Mouse (Mus musculus): ENCODE data around the gene Tomm70a. TPM values are rescaled to one million over a fixed set of nuclear protein-coding genes. Genes with fewer than 3 reads are reported as not detected.

Gene Tomm70a
- total RNA-seq (2012; rRNA removed) (123 and 124 TPM in 2 replicates), polyA plus RNA-seq (2012; ENCODE audit: insufficient read depth in 1 of 2, insufficient read length in 2 of 2, low read depth in 1 of 2, low replicate concordance in 2 of 2, missing spikeins in 1 of 2) (100 to 1,000 TPM in 1 of 2 experiments, 10 to 100 TPM in 1; 97.4 to 162 TPM)

DNA sequence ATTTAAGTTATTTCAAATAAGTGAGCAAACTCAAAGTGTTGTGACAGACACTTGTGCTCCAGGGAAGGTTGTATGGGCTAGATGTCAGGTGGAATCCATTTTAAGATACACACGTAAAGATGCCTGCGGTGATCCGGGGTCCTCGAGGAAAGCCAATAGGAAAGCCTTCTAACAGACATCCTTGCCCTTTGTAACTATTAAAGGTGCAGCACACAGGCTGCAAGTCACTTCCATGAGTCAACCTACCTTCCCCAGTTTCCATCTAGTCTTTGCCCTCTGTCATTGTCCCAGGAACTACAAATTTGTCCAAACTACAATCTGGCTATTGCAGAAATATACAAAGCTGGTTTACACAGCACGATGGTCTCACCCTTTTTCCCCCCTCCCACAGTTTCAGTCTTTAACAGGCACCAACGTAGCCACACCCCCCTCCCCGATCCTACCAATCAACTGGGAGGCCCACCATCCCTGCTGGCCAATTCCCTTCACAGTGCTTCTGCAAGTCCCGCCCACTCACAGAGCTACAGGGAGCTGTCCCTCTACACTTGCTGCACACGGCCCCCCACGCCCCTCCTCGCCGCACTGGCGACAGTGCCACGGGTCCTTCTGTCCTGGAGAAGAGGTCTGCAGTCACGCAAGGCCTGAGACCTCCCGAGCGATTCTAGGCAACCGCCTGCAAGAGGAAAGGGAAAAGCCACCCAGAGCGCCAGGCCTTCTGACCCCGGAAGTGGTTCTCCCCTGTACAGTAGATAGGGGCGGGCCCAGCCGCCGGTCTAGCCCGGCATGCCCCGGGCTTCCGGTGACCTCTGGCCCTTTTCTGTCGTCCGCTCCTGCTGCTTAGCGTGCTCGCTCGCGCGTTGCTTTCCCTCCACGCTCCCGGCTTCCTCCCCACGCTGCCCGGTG lies at the start of gene Tomm70a:
Tomm70a (plus strand) TSS at position 791 of the 903 bp plus-strand sequence.
- H3K27me3 ChIP-seq (ENCODE audit: control insufficient read depth in 1 of 2, insufficient read depth in 2 of 2, low read length in 2 of 2): no peaks in the 10 kb centered on the region
- H3K9ac ChIP-seq (ENCODE audit: control insufficient read depth, low read depth, low read length, poor library complexity, severe bottlenecking): peak within 1 kb of the TSS; percentile 95
- DNase-seq (ENCODE audit: low read depth, low spot score): peak; percentile 99
- H3K4me1 ChIP-seq (ENCODE audit: control insufficient read depth in 1 of 2, insufficient read depth in 2 of 2, low read length in 2 of 2): peaks cover 4 to 22% of the 10 kb centered on the region in 2 experiments; a peak in 3 of 4 replicates
- H3K4me3 ChIP-seq (ENCODE audit: control insufficient read depth in 1 of 2, insufficient read depth in 1 of 2, low read depth in 2 of 2, low read length in 2 of 2): peak within 1 kb of the TSS; percentile 61 to 79
- peak within 1 kb of the TSS; percentile 92 for H3K27ac ChIP-seq (ENCODE audit: control insufficient read depth, low read depth, low read length)
- peaks cover 37% of the 10 kb centered on the region for H3K79me2 ChIP-seq (ENCODE audit: control insufficient read depth, insufficient read depth, low read length, poor library complexity)
- TF ChIP-seq MYC (IDR thresholded peaks at IDR 0.05; ENCODE audit: low read depth, low read length): peak; percentile 92
- peak; percentile 94 for TF ChIP-seq HCFC1 (IDR thresholded peaks at IDR 0.05; ENCODE audit: low read depth, low read length)
- peak; percentile 52; the same call in 1 of the 2 replicates for TF ChIP-seq POLR2AphosphoS2 (IDR thresholded peaks at IDR 0.05; ENCODE audit: low read length)
- peak; percentile 80 for TF ChIP-seq ELF1 (IDR thresholded peaks at IDR 0.05; ENCODE audit: low read depth, low read length)
- peak; percentile 77; the same call in 1 of the 2 replicates for TF ChIP-seq MAZ (IDR thresholded peaks at IDR 0.05; ENCODE audit: low read depth, low read length)
- TF ChIP-seq SIN3A (IDR thresholded peaks at IDR 0.05; ENCODE audit: low read length): peak; percentile 57; the same call in 1 of the 2 replicates
- peak; percentile 89 for TF ChIP-seq MXI1 (IDR thresholded peaks at IDR 0.05; ENCODE audit: low read depth, low read length)
- TF ChIP-seq ZKSCAN1 (IDR thresholded peaks at IDR 0.05; ENCODE audit: low read depth, low read length): no peak
- no peak for TF ChIP-seq GABPA (IDR thresholded peaks at IDR 0.05; ENCODE audit: low read depth, low read length)
- TF ChIP-seq CHD2 (IDR thresholded peaks at IDR 0.05; ENCODE audit: low read length): peak; percentile 68
- peak in 1 of 2 experiments; percentile 84; a peak in 3 of 4 replicates for TF ChIP-seq POLR2A (IDR thresholded peaks at IDR 0.05; ENCODE audit: control insufficient read depth in 1 of 2, insufficient read depth in 1 of 2, low read depth in 1 of 2, low read length in 2 of 2, poor library complexity in 1 of 2)
- TF ChIP-seq NELFE (IDR thresholded peaks at IDR 0.05; ENCODE audit: low read depth, low read length): peak; percentile 84
- TF ChIP-seq MYB (IDR thresholded peaks at IDR 0.05; ENCODE audit: low read depth, low read length): no peak; the same call in 1 of the 2 replicates
- TF ChIP-seq KAT2A (conservative IDR thresholded peaks at IDR 0.05; ENCODE audit: low read depth, low read length): peak; percentile 87
- 0 out of 2 replicates have a peak, but pooled peaks have one; percentile 14 for TF ChIP-seq ZC3H11A (IDR thresholded peaks at IDR 0.05; ENCODE audit: low read depth, low read length)
- peak; percentile 43 for TF ChIP-seq TCF12 (IDR thresholded peaks at IDR 0.05; ENCODE audit: low read depth, low read length)
- TF ChIP-seq GATA1 (IDR thresholded peaks at IDR 0.05; ENCODE audit: low read depth, low read length): no peak
- peak in 1 of 2 experiments; percentile 26; a peak in 1 of 4 replicates for TF ChIP-seq EP300 (IDR thresholded peaks at IDR 0.05; ENCODE audit: low read depth in 1 of 2, low read length in 2 of 2)
- TF ChIP-seq MAX (IDR thresholded peaks at IDR 0.05; ENCODE audit: low read length): peak; percentile 81
- TF ChIP-seq CHD1 (IDR thresholded peaks at IDR 0.05; ENCODE audit: low read depth, low read length): peak; percentile 99
- no peak for TF ChIP-seq RCOR1 (IDR thresholded peaks at IDR 0.05; ENCODE audit: low read depth, low read length)
- TF ChIP-seq RAD21 (IDR thresholded peaks at IDR 0.05; ENCODE audit: low read depth, low read length): no peak
- TF ChIP-seq TBP (IDR thresholded peaks at IDR 0.05; ENCODE audit: low read depth, low read length): peak; percentile 77; the same call in 1 of the 2 replicates
- peak; percentile 61; the same call in 1 of the 2 replicates for TF ChIP-seq ZMIZ1 (IDR thresholded peaks at IDR 0.05; ENCODE audit: low read depth, low read length)
- TF ChIP-seq UBTF (IDR thresholded peaks at IDR 0.05; ENCODE audit: borderline replicate concordance, insufficient read depth, low read depth, low read length): no peak
- H3K36me3 ChIP-seq (ENCODE audit: control insufficient read depth in 1 of 2, insufficient read depth in 2 of 2, low read length in 2 of 2): peaks cover 1 to 34% of the 10 kb centered on the region in 2 experiments
- no peaks in the 10 kb centered on the region for H3K9me3 ChIP-seq (replicated peaks; ENCODE audit: insufficient read depth, low read length)
